Mouse (Mus musculus) kidney, postnatal 0 days (tissue): Measurements from ENCODE around the gene Sfi1. TPM values are rescaled to one million over a fixed set of nuclear protein-coding genes. Genes with fewer than 3 reads are reported as not detected.
A peak's percentile ranks its signal among the peaks of the same experiment; 100 is the strongest.
"Not testable (repeated sequence)": the region's sequence is repeated elsewhere in the genome, so short reads cannot be mapped to it uniquely, and the experiment has no call there.

ENCODE experiments used
- ATAC-seq: fragments of 200-750 bp; cut with Nextera tagmentation; replicated peaks from 2 replicates; pipeline ENCODE4 v1.8.0; 2017; ENCODE audit warnings: low read depth, moderate number of reproducible peaks, moderate TSS enrichment, moderate library complexity; ENCODE audit not compliant: low FRiP score
- DNase-seq: peaks from one replicate; pipeline ENCODE4 v3.0.0-alpha.2; 2016; ENCODE audit warnings: low spot score
- H3K27ac ChIP-seq: fragments of 300-500 bp; sonication (generic); 2 replicates; pipeline ENCODE4 v1.5.1; 2014; ENCODE audit warnings: mild to moderate bottlenecking
- H3K27me3 ChIP-seq: fragments of 300-500 bp; sonication (generic); 2 replicates; pipeline ENCODE4 v1.6.1; 2014; ENCODE audit warnings: low read length, mixed read lengths; ENCODE audit not compliant: insufficient read depth
- H3K36me3 ChIP-seq: fragments of 300-500 bp; sonication (generic); 2 replicates; pipeline ENCODE4 v1.6.1; 2014; ENCODE audit warnings: low read length, mixed read lengths; ENCODE audit not compliant: insufficient read depth
- H3K4me1 ChIP-seq: fragments of 300-500 bp; sonication (generic); replicated peaks from 2 replicates; pipeline ENCODE4 v1.6.1; 2014; ENCODE audit warnings: antibody characterized with exemption, low read length, mixed read lengths; ENCODE audit not compliant: insufficient read depth
- H3K4me2 ChIP-seq: fragments of 300-500 bp; sonication (generic); 2 replicates; pipeline ENCODE4 v1.6.1; 2014; ENCODE audit warnings: mild to moderate bottlenecking, low read length, moderate library complexity, mixed read lengths
- H3K4me3 ChIP-seq: fragments of 300-500 bp; sonication (generic); replicated peaks from 2 replicates; pipeline ENCODE4 v1.5.1; 2014; ENCODE audit warnings: low read depth, low read length
- H3K9ac ChIP-seq: fragments of 300-500 bp; sonication (generic); 2 replicates; pipeline ENCODE4 v1.6.1; 2014; ENCODE audit warnings: low read depth, low read length
- H3K9me3 ChIP-seq: fragments of 300-500 bp; sonication (generic); replicated peaks from 2 replicates; pipeline ENCODE4 v1.6.1; 2016; ENCODE audit warnings: low read length, inconsistent platforms, mixed read lengths
- WGBS: fragments of 180-500 bp; shearing (Covaris S2); extraction: QIAGEN DNeasy Blood & Tissue Kit; methylation state at CpG from one replicate; pipeline ENCODE4 v1.1.7; 2014; 5-methylcytosine and 5-hydroxymethylcytosine counted together
- polyA plus RNA-seq: library from polyadenylated mRNA; unstranded; fragments of >200 nt; fragmentation: Nextera tagmentation; extraction: Ambion mirVana; gene quantifications from 2 replicates; pipeline ENCODE4 v1.2.1, GENCODE M21; 2015

The Sfi1 gene
- polyA plus RNA-seq, 1 experiment from 2014 or later: 7.4 TPM

- H3K36me3 ChIP-seq, H3K4me2 ChIP-seq, ATAC-seq, H3K4me3 ChIP-seq, H3K9me3 ChIP-seq, DNase-seq, H3K4me1 ChIP-seq, H3K27me3 ChIP-seq, H3K27ac ChIP-seq, H3K9ac ChIP-seq: not testable (repeated sequence)
- 94% methylated on average over 3 of the region's 3 CpGs for WGBS
These were observed 57.3 kb downstream of the Sfi1 start for GRCm38 (mm10) chr11:3135956-3136355.

GRCm38 (mm10) chr11:3135391-3135790 is 57.9 kb downstream of the Sfi1 start:
- H3K36me3 ChIP-seq, H3K9ac ChIP-seq, H3K27ac ChIP-seq, H3K4me3 ChIP-seq, ATAC-seq, H3K4me2 ChIP-seq, DNase-seq, H3K9me3 ChIP-seq, H3K4me1 ChIP-seq, H3K27me3 ChIP-seq: not testable (repeated sequence)
- WGBS: 97% methylated on average over 3 of the region's 7 CpGs

GRCm38 (mm10) chr11:3133360-3133759 is 59.9 kb downstream of the Sfi1 start:
- H3K9ac ChIP-seq, H3K4me1 ChIP-seq, H3K4me3 ChIP-seq, H3K27me3 ChIP-seq, H3K4me2 ChIP-seq, DNase-seq, H3K27ac ChIP-seq, H3K9me3 ChIP-seq, H3K36me3 ChIP-seq: not testable (repeated sequence)
- WGBS: no CpG with 5 or more reads among the region's 4 CpGs
- peak; percentile 2 for ATAC-seq

- H3K4me2 ChIP-seq, H3K27me3 ChIP-seq, H3K4me1 ChIP-seq, H3K9ac ChIP-seq, DNase-seq, H3K27ac ChIP-seq, H3K36me3 ChIP-seq, H3K9me3 ChIP-seq, H3K4me3 ChIP-seq: not testable (repeated sequence)
- ATAC-seq: 0 out of 2 replicates have a peak, but pooled peaks have one; percentile 2
- WGBS: 79% methylated on average over 3 of the region's 3 CpGs
These were observed 60.3 kb downstream of the Sfi1 start for GRCm38 (mm10) chr11:3132957-3133356.

GRCm38 (mm10) chr11:3132001-3132400 is 61.3 kb downstream of the Sfi1 start:
- not testable (repeated sequence) for H3K4me2 ChIP-seq, H3K27ac ChIP-seq, H3K9me3 ChIP-seq, H3K4me3 ChIP-seq, DNase-seq, H3K9ac ChIP-seq, H3K4me1 ChIP-seq, H3K36me3 ChIP-seq, H3K27me3 ChIP-seq
- WGBS: 88% methylated on average over 6 of the region's 10 CpGs
- peak; percentile 34 for ATAC-seq

- H3K36me3 ChIP-seq, ATAC-seq, DNase-seq: not testable (repeated sequence)
These were observed 63.4 kb downstream of the Sfi1 start for GRCm38 (mm10) chr11:3129852-3130251.

GRCm38 (mm10) chr11:3129276-3129675 is 64.0 kb downstream of the Sfi1 start:
- not testable (repeated sequence) for H3K4me2 ChIP-seq, H3K4me3 ChIP-seq, ATAC-seq, H3K27me3 ChIP-seq, H3K9ac ChIP-seq, DNase-seq, H3K9me3 ChIP-seq, H3K36me3 ChIP-seq, H3K4me1 ChIP-seq, H3K27ac ChIP-seq
- WGBS: 86% methylated on average over 2 of the region's 2 CpGs

More at GRCm38 (mm10) chr11:3129852-3130251, 63.4 kb downstream of the Sfi1 start:
- not testable (repeated sequence) for H3K27ac ChIP-seq, H3K4me2 ChIP-seq, H3K4me3 ChIP-seq, H3K27me3 ChIP-seq, H3K9ac ChIP-seq, H3K4me1 ChIP-seq, H3K9me3 ChIP-seq
- 83% methylated on average over 6 of the region's 8 CpGs for WGBS

- H3K36me3 ChIP-seq, H3K27me3 ChIP-seq, H3K4me1 ChIP-seq, DNase-seq, H3K27ac ChIP-seq, H3K4me2 ChIP-seq, H3K9ac ChIP-seq, H3K9me3 ChIP-seq, H3K4me3 ChIP-seq: not testable (repeated sequence)
- 90% methylated on average over 4 of the region's 7 CpGs for WGBS
- peak; percentile 41 for ATAC-seq
These were observed 65.9 kb downstream of the Sfi1 start for GRCm38 (mm10) chr11:3127303-3127795.

- WGBS: 83% methylated on average over 6 of the region's 6 CpGs
- DNase-seq, H3K27me3 ChIP-seq: not testable (repeated sequence)
These were observed 66.6 kb downstream of the Sfi1 start for GRCm38 (mm10) chr11:3126478-3127302.

More at GRCm38 (mm10) chr11:3126478-3127302, 66.6 kb downstream of the Sfi1 start:
- not testable (repeated sequence) for H3K9ac ChIP-seq, H3K27ac ChIP-seq, H3K4me1 ChIP-seq, H3K4me3 ChIP-seq, H3K9me3 ChIP-seq, H3K36me3 ChIP-seq, H3K4me2 ChIP-seq
- peak; percentile 5 for ATAC-seq
